Mouse (Mus musculus) spleen, postnatal 36 days (tissue): ENCODE results near the gene Mcts1.

Source experiments
- DNase-seq, 2 experiments: peaks; one replicate each; pipeline ENCODE4 v3.0.0; 2022; ENCODE audit warnings: low spot score in 2 of 2, mixed read lengths in 1 of 2

The Mcts1 gene

DNA sequence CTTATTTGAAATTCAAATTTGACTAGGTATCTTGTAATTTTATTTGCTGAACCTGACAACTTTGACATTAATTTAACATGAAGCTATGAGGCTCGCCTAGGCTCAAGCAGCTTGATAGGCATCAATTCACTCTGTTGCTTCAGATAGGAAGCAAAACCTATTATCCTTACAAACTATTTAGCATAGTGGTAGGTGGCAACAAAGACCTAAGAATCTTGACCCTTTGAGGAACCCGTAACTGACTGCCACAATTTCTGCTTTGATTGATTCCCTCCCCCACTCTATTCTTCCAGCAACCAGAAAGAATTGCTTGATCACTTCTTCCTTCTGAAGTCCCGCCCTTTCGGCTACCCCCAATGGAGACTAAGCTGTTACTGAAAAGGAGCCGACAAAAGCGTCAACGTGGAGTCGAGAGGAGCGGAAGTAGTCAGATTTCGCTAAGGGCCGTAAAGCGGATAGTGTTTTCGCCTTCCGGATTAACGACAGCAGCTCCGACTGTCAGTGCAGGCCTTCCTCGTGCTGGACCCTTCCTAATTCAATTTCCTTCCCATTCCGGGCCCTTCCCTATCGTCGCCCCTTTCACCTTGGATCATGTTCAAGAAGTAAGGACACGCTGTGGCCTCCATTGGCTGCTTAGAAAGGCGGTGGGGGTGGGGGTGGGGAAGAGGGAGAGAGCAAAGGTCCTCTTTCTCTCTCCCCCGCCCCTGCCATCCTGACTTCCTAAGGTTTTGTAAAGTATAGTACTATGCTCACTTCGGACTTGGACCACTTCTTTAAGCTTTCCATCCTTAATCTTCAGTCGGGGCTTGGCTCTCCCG, at the start of gene Mcts1:
Gene Mcts1 (plus strand): TSS at position 402 of the 818 bp plus-strand sequence.
- peak; percentile 76 to 83 for DNase-seq

- DNase-seq = no peak
Observed at GRCm38 (mm10) chrX:38553255-38553654, 47.1 kb upstream of the Mcts1 start.

- peak; percentile 6 to 14 for DNase-seq
Observed at GRCm38 (mm10) chrX:38563941-38564541, 36.3 kb upstream of the Mcts1 start.

GRCm38 (mm10) chrX:38564542-38565175, 35.7 kb upstream of the Mcts1 start:
- DNase-seq = peak; percentile 83 to 86

- no peak for DNase-seq
Observed at GRCm38 (mm10) chrX:38565176-38565542, 35.2 kb upstream of the Mcts1 start.

- no peak for DNase-seq
Observed at GRCm38 (mm10) chrX:38566521-38567205, 33.7 kb upstream of the Mcts1 start.

GRCm38 (mm10) chrX:38576078-38576477, 24.3 kb upstream of the Mcts1 start, which contains the start of gene Cul4b:
Gene Cul4b (minus strand): TSS chrX:38576196.
- DNase-seq = peak in 1 of 2 experiments; percentile 8

- DNase-seq = no peak
Observed at GRCm38 (mm10) chrX:38581140-38581539, 19.2 kb upstream of the Mcts1 start.

DNA sequence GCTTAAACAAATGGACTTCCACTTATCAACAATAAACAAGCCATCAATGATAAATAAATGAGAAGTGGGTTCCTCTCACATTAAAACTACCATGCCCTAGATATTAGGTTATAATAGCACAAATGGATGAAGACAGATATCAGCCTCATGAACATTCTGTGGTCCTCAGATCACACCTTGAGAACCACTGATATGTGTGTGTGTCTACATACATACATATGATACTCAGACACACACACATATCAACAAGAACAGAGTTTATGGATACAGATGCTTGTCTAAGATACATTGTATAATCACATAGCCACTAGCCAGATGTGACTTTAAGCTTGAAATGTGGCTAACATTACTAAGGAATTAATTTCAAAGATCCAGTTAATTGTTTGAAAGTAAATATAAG, 17.1 kb upstream of the Mcts1 start:
- no peak for DNase-seq

- DNase-seq = no peak
Observed at GRCm38 (mm10) chrX:38589827-38590226, 10.6 kb upstream of the Mcts1 start.

GRCm38 (mm10) chrX:38591749-38592148, 8.6 kb upstream of the Mcts1 start:
- no peak for DNase-seq

- no peak for DNase-seq
Observed at GRCm38 (mm10) chrX:38593180-38593889, 7.0 kb upstream of the Mcts1 start.

DNA sequence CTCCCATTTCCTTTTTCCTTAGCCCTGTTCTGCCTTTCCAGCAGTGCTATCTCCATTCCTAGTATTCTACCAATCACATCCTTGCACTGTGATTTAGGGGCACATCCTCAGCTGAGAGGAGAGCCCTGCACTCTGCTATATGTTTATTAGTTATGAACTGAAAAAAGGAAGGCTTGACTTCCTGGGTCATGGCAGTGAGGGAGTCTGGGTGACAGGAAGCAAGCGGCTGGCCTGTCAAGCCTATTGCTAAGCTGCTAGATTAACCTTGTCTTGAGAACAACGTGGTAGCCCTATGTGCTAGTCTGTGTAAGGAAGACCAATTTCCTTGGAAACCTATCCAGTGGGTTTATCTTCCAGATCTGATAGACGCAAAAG, 604 bp downstream of the Mcts1 start:
- peak; percentile 13 to 35 for DNase-seq

DNA sequence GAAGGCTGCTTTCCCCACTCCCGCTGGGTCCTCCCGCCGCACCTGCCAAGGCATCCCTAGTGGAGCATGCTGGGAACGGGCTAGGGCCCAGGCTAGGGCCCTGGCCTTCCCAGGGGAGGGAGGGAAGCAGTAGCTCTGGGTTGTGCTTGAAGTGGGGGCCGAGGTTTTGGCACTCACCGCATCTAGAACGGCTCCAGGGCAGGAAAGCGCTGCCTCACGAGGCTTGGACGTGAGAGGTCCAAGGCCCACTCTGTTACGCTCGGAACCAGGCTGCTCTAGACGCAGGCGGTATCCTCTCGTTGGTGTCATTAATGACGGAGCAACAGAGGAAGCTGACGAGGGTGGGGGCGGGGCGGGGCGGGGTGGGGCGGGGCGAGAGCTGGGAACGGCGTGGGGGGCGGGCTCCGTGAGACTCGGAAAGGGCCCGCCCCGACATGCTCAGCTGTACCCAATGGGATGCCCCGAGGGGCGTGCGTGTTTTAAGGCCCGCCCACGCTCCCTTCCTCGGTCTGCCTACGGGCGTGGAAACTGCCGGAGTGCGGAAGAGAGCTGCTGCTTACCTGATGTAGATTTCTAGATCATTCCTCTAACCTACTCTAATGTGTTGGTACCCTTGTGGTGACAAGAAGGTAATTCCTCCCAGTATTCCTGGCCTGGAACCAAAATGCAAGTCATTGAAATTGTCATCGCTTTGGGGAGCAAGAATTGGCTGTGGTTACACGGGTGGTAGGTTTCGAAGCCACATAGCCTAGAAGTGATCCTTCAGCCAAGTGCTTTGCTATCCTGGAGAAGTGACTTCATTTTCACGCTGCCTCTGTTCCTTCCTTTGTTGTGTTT, 34.6 kb downstream of the Mcts1 start, which contains the start of gene C1galt1c1:
Gene C1galt1c1 (minus strand): TSS at position 287 of the 837 bp plus-strand sequence.
- peak; percentile 89 to 94 for DNase-seq

- no peak for DNase-seq
Observed at GRCm38 (mm10) chrX:38635638-38635931, 35.2 kb downstream of the Mcts1 start.

GRCm38 (mm10) chrX:38641435-38641834, 41.1 kb downstream of the Mcts1 start:
- no peak for DNase-seq

- DNase-seq = no peak
Observed at GRCm38 (mm10) chrX:38642183-38642582, 41.8 kb downstream of the Mcts1 start.

DNA sequence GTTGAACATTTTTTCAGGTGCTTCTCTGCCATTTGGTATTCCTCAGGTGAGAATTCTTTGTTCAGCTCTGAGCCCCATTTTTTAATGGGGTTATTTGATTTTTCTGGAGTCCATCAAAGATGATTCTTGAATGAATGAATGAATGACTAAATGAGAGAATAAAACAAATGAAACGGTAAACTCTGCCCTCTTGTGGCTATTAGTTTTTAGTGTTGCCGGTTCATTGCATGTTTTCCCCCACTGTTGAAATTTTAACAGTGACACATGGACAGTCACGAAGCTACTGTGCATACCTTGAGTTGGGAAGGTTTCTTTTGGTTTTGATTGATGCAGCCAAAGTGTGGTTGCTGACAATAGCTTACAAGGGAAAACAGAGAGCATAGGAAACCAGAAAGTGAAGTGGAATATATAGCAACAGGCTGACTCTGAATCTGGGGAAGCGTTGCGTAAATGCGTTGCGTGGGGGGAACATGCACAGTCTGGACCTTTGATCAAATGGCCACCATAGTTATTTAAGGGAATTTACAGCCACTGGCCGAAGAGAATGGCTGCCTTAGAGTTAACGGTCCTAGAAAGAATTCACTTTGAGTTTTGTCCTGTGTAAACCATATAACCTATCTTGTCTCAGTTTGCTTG, 50.1 kb downstream of the Mcts1 start:
- no peak for DNase-seq

- no peak for DNase-seq
Observed at GRCm38 (mm10) chrX:38651167-38651566, 50.8 kb downstream of the Mcts1 start.

DNA sequence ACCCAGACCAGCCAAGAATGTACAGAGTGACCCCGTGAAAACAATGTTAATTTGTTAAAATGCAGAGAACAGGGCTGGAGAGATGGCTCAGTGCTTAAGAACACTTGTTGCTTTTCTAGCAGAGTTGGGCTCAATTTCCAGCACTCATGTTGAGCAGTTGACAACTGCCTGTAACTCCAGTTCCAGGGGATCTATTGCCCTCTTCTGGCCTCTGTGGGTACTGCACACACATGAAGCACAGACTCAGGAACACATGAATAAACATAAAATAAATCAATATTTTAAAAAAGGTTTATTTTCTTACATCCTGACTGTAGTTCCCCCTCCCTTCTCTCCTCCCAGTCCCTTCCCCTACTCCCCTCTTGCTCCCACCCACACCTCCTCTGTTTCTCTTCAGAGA, 52.8 kb downstream of the Mcts1 start:
- no peak for DNase-seq
